Mouse (Mus musculus): ENCODE data around the gene Ppp1r14b. TPM values are rescaled to one million over a fixed set of nuclear protein-coding genes. Genes with fewer than 3 reads are reported as not detected.
A peak's percentile ranks its signal among the peaks of the same experiment; 100 is the strongest.

Ppp1r14b gene
- 100 to 1,000 TPM; 113 to 131 TPM for total RNA-seq (2021)
- long read RNA-seq, experiment 1, transcript Ppp1r14b-201 (4 exons, 999 nt): major isoform, 232 of 258 reads
- long read RNA-seq, experiment 1, transcript Ppp1r14b-202 (3 exons, 552 nt): minor isoform, 11 of 258 reads
- long read RNA-seq, experiment 1, transcript Ppp1r14b-203 (4 exons, 605 nt): minor isoform, 6 of 258 reads
- long read RNA-seq, experiment 1, partial matches to known transcripts: 3 of 258 reads
- long read RNA-seq, experiment 1, other reads (novel, unspliced or antisense): 4 of 258 reads
- long read RNA-seq, experiment 2, transcript Ppp1r14b-202 (3 exons, 552 nt): minor isoform, 8 of 120 reads
- long read RNA-seq, experiment 2, transcript Ppp1r14b-201 (4 exons, 999 nt): major isoform, 96 of 120 reads
- long read RNA-seq, experiment 2, partial matches to known transcripts: 6 of 120 reads
- long read RNA-seq, experiment 2, other reads (novel, unspliced or antisense): 6 of 120 reads

GRCm38 (mm10) chr19:6974211-6975205 is at the start of gene Ppp1r14b:
Gene Ppp1r14b (plus strand): TSS chr19:6974968.
- peak; percentile 88 for DNase-seq

GRCm38 (mm10) chr19:6925307-6925573 is 49.5 kb upstream of the Ppp1r14b start, which contains the start of gene Catsperz:
Gene Catsperz (minus strand): TSS chr19:6925380.
- DNase-seq: no peak

DNA sequence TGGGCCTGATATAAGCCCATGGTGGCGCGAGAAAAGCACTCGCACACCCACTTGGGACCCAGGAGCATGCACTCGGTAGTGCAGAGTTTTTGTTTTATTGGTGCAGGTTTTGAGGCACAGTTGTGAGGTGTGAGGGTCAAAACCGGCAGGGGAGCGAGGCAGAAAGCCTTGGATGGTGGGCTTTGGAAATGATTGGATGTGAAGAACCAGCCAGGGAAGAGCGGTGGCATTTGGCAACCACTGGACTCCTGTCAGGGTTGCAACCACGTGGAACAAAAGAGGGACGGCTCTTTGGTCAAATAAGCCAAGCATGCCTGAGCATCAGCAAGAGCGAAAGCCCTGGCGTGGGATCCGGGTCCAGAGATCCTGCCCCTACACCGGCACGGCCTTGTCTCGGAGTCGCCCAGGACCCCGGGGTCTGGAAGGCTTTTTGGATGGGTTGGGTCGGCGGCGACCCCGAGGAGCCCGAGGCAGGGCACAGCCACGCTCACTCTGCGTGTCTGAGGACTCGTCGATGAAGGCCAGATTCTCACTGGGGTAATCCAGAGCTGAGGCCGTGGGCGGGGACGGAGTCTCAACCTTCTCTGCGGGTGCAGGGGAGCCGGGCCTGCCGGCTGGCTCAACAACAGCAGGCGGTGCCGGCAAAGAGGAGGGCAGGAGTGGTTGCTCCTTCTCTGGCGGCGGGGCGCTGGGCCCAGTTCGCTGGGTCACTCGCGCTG is 49.0 kb upstream of the Ppp1r14b start:
- no peak for DNase-seq

DNA sequence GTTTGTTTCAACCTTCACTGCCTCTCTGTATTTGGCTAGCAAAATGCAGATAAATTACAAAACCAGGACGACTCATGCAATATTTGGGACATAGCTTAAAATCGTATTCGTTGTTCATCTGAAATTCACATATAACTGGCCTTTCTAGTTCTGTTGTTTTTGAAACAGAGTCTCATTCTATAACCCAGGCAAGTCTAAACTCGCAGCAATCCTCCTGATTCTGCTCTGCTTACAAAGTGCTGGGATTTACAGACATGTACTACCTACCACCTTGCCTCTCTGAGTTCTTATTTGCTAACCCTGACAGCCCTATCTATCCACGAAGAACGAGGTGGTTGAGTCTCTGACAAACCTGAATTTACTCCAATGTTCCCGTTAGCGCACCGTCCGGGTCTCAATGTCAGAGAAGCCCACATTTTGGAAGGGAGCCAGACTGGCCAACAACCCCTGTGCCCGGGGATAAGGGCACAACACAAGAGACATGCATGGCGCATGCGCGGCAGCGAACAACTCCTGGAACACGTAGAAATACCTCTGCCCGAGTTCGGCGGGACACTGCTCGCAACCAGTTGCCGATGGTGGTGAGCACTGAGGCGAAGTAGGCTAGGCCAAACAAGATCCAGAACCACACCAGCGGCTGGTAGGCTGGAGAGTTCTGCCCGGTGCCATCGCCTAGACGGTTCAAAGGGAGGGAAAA is 48.1 kb upstream of the Ppp1r14b start:
- DNase-seq: no peak

DNA sequence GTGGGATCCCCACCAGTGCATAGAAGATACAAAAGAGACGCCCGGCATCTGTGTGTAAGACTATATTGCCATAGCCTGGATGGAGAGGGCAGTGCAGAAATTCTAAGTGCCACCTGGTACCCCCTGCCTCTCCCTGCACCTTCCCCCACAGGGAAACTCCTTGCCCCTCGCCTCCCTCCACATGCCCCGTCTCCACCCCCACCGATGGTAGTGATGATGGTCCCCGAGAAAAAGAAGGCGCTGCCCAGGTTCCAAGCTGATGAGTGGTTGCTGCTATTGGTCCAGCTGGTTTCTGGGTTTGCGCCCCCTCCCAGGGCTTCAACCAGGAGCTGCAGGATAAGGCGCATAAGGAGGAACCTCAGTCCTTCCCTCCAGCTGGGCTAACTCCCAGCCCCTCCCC is 46.7 kb upstream of the Ppp1r14b start:
- no peak for DNase-seq

GRCm38 (mm10) chr19:6931002-6931401 is 43.8 kb upstream of the Ppp1r14b start:
- no peak for DNase-seq

GRCm38 (mm10) chr19:6932018-6932417 is 42.8 kb upstream of the Ppp1r14b start:
- no peak for DNase-seq

- no peak for DNase-seq
These were observed 41.7 kb upstream of the Ppp1r14b start for GRCm38 (mm10) chr19:6933102-6933435.

DNA sequence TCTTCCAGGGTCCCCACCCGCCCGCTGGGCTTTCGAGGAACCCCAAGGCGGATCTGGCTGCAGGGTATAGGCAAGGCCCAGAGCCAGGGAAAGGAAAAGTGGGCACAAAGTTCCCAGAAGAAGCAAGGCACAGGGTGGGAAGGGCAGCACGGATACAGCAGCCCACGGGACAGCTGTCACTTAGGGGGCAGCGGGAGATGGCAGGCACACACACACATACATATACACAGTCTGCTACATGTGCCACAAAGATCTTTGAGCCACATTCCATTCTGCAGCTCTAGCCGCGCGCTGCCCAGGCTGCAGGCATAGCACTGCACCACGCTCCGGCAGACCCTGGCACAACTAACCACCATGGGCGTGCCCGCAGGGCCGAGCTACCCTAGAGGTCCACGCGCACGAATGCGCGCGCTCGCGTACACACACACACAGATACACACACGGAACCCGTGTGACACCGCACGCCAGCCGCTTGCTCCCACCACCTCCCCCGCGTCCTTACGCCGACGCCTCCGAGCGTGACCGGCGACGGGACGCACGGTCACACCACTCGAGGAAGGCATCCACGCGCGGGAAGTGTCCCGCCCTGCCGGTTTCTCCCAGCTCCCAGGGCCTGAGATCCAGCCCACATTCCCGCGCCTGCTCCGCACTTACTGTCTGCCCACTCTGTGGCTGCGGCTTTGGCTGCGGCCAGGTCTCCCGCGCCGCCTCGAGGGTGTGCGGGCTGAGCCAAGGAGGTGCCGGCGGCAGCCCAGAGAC is 41.2 kb upstream of the Ppp1r14b start:
- DNase-seq: no peak

- DNase-seq: no peak
These were observed 40.4 kb upstream of the Ppp1r14b start, which contains the start of gene Kcnk4 for GRCm38 (mm10) chr19:6934195-6934977. Gene Kcnk4 (minus strand): TSS chr19:6934515.

DNA sequence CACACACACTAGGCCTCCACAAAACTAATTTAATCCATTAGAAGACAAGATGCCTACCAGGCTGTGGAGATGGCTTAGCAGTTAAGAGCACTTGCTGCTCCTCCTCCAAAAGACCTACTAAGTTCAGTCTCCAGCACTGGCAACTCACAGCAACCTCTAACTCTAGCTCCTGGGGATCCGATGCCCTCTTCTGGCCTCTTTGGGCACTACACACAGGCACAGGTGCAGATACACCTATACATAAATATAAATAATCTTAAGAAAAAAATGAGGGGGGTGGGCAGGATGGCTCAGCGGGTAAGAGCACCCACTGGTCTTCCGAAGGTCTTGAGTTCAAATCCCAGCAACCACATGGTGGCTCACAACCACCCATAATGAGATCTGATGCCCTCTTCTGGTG is 38.5 kb upstream of the Ppp1r14b start:
- DNase-seq: no peak

- DNase-seq: no peak
These were observed 37.0 kb upstream of the Ppp1r14b start for GRCm38 (mm10) chr19:6937541-6938465.

- no peak for DNase-seq
These were observed 35.4 kb upstream of the Ppp1r14b start for GRCm38 (mm10) chr19:6939106-6940002.

- no peak for DNase-seq
These were observed 34.1 kb upstream of the Ppp1r14b start for GRCm38 (mm10) chr19:6940396-6941351.

DNA sequence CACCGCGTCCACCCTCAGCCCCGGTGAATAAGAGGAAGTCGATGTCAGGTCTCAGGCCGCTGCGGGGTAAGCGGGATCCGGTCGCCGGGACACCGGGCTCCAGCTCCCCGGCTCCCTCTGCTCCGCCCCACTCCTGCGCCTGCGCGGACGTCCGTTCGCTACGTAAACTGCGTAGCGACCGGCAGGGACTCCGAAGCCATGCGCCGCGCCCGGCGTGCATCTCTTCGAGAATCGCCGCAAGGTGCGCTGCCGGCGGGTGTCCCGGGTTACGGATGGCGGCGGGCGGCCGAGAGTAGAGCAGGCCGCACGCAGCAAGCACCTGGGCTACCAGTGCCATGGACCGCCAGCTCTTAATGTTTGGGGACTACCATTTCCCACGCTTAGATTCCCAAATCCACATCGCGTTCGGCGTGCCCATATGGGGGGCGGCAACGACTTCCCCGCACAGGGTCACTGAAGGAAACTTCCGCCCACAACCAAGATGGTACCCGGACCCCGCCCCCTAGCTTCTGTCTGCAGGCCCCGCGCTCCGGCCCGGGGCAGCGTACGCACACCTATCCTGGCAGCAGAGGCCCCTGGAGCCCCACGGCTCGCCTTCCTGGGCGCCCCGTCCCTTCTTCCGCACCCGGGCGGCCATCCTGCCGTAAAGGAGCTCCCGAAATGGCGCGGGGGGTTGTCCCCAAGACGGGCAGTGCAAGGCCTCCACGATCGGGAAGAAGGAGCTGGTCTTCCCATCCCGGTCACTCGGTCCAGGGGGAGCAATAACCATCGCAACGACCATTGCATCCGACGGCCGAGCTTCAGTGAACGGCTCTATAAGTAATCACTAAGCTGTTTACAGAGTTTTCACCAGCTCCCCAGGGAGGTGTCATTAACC is 33.2 kb upstream of the Ppp1r14b start, which contains the start of gene Bad:
Gene Bad (plus strand): TSS at position 490 of the 877 bp plus-strand sequence.
- DNase-seq: peak; percentile 92
